Mouse (Mus musculus) forebrain, embryonic 13.5 days (tissue): ENCODE measurements around the gene Gm49450. TPM values are rescaled to one million over a fixed set of nuclear protein-coding genes. Genes with fewer than 3 reads are reported as not detected.

ENCODE experiments used
- ATAC-seq: fragments of 200-750 bp; cut with Nextera tagmentation; 2 replicates; pipeline ENCODE4 v1.8.0; 2017
- H3K27ac ChIP-seq: fragments of 300-500 bp; sonication (generic); 2 replicates; pipeline ENCODE4 v1.5.1; 2015; ENCODE audit warnings: inconsistent platforms, mild to moderate bottlenecking, moderate library complexity
- H3K27me3 ChIP-seq: fragments of 300-500 bp; sonication (generic); 2 replicates; pipeline ENCODE4 v1.6.1; 2015; ENCODE audit warnings: mild to moderate bottlenecking, inconsistent platforms
- H3K36me3 ChIP-seq: fragments of 300-500 bp; sonication (generic); 2 replicates; pipeline ENCODE4 v1.6.1; 2015; ENCODE audit warnings: mild to moderate bottlenecking, inconsistent platforms; ENCODE audit not compliant: poor library complexity, severe bottlenecking
- H3K4me1 ChIP-seq: fragments of 300-500 bp; sonication (generic); 2 replicates; pipeline ENCODE4 v1.6.1; 2015; ENCODE audit warnings: inconsistent platforms
- H3K4me2 ChIP-seq: fragments of 300-500 bp; sonication (generic); 2 replicates; pipeline ENCODE4 v1.6.1; 2015; ENCODE audit warnings: inconsistent platforms, mild to moderate bottlenecking, moderate library complexity
- H3K4me3 ChIP-seq: fragments of 300-500 bp; sonication (generic); 2 replicates; pipeline ENCODE4 v1.5.1; 2015; ENCODE audit warnings: mild to moderate bottlenecking, inconsistent platforms
- H3K9ac ChIP-seq: fragments of 300-500 bp; sonication (generic); 2 replicates; pipeline ENCODE4 v1.6.1; 2015; ENCODE audit warnings: mild to moderate bottlenecking, inconsistent platforms
- H3K9me3 ChIP-seq: fragments of 300-500 bp; sonication (generic); replicated peaks from 2 replicates; pipeline ENCODE4 v1.6.1; 2016; ENCODE audit warnings: inconsistent platforms
- WGBS: fragments of 180-500 bp; shearing (Covaris S2); methylation state at CpG from one replicate; pipeline ENCODE4 v1.1.7; 2015; 5-methylcytosine and 5-hydroxymethylcytosine counted together
- polyA plus RNA-seq: library from polyadenylated mRNA; unstranded; fragments of >200 nt; fragmentation: Nextera tagmentation; extraction: Ambion mirVana; gene quantifications from 2 replicates; pipeline ENCODE4 v1.2.1, GENCODE M21; 2015

The Gm49450 gene
- polyA plus RNA-seq, 1 experiment from 2014 or later = not detected

- peak overlapping the region; percentile 79 for H3K9ac ChIP-seq
- H3K4me3 ChIP-seq = peak overlapping the region; percentile 43
- no peaks in the 10 kb centered on the region for H3K9me3 ChIP-seq
- H3K4me2 ChIP-seq = peak overlapping the region; percentile 76
- H3K27ac ChIP-seq = peak overlapping the region; percentile 98
- ATAC-seq = peak; percentile 85
- WGBS = 17% methylated on average over 17 of the region's 17 CpGs
- peaks cover 61% of the 10 kb centered on the region for H3K4me1 ChIP-seq
- H3K27me3 ChIP-seq = no peaks in the 10 kb centered on the region
- no peaks in the 10 kb centered on the region for H3K36me3 ChIP-seq
Measured at GRCm38 (mm10) chr15:98992086-98992912, 38.9 kb upstream of the Gm49450 start.

- no peak for ATAC-seq
- 5% methylated on average over 9 of the region's 9 CpGs for WGBS
- Histone ChIP-seq H3K4me1 (peaks cover 68% of the 10 kb centered on the region), H3K9ac (peak overlapping the region; percentile 79), H3K27ac (peak overlapping the region; percentile 98), H3K4me3 (peak overlapping the region; percentile 43), H3K4me2 (peak overlapping the region; percentile 76), H3K27me3 (no peaks in the 10 kb centered on the region), H3K36me3 (no peaks in the 10 kb centered on the region), H3K9me3 (no peaks in the 10 kb centered on the region)
Measured at GRCm38 (mm10) chr15:98991540-98992050, 38.2 kb upstream of the Gm49450 start.

- Histone ChIP-seq H3K27me3 (no peaks in the 10 kb centered on the region), H3K9ac (peak overlapping the region; percentile 79), H3K4me1 (peaks cover 75% of the 10 kb centered on the region), H3K9me3 (no peaks in the 10 kb centered on the region), H3K4me3 (peak overlapping the region; percentile 43), H3K36me3 (no peaks in the 10 kb centered on the region), H3K4me2 (peak overlapping the region; percentile 76), H3K27ac (peak overlapping the region; percentile 98)
- no peak for ATAC-seq
- 8% methylated on average over 15 of the region's 15 CpGs for WGBS
Measured at GRCm38 (mm10) chr15:98990669-98991539, 37.6 kb upstream of the Gm49450 start.

GRCm38 (mm10) chr15:98989701-98990430 lies 36.5 kb upstream of the Gm49450 start:
- H3K4me3 ChIP-seq = peak overlapping the region; percentile 43; the same call in 1 of the 2 replicates
- H3K36me3 ChIP-seq = no peaks in the 10 kb centered on the region

GRCm38 (mm10) chr15:98988787-98989186 lies 35.4 kb upstream of the Gm49450 start:
- Histone ChIP-seq H3K9me3 (no peaks in the 10 kb centered on the region), H3K27ac (peak overlapping the region; percentile 98), H3K4me1 (peaks cover 94% of the 10 kb centered on the region), H3K9ac (peak overlapping the region; percentile 79; the same call in 1 of the 2 replicates), H3K27me3 (no peaks in the 10 kb centered on the region), H3K4me2 (peak overlapping the region; percentile 72; the same call in 1 of the 2 replicates), H3K4me3 (no peak overlapping the region), H3K36me3 (no peaks in the 10 kb centered on the region)
- ATAC-seq = no peak
- WGBS = 59% methylated on average over 3 of the region's 3 CpGs

More at GRCm38 (mm10) chr15:98989701-98990430, 36.5 kb upstream of the Gm49450 start:
- Histone ChIP-seq H3K4me1 (peaks cover 85% of the 10 kb centered on the region), H3K4me2 (peak overlapping the region; percentile 76), H3K9ac (peak overlapping the region; percentile 79; the same call in 1 of the 2 replicates), H3K27me3 (no peaks in the 10 kb centered on the region), H3K27ac (peak overlapping the region; percentile 98), H3K9me3 (no peaks in the 10 kb centered on the region)
- no peak for ATAC-seq
- WGBS = 18% methylated on average over 12 of the region's 12 CpGs

GRCm38 (mm10) chr15:98987661-98988181 lies 34.4 kb upstream of the Gm49450 start:
- Histone ChIP-seq H3K36me3 (no peaks in the 10 kb centered on the region), H3K9me3 (no peaks in the 10 kb centered on the region), H3K4me2 (peak overlapping the region; percentile 72), H3K27me3 (no peaks in the 10 kb centered on the region), H3K4me1 (peaks cover 98% of the 10 kb centered on the region), H3K4me3 (peak overlapping the region; percentile 47), H3K9ac (peak overlapping the region; percentile 79), H3K27ac (peak overlapping the region; percentile 98)
- no peak for ATAC-seq
- WGBS = 30% methylated on average over 8 of the region's 8 CpGs

- peak overlapping the region; percentile 98 for H3K27ac ChIP-seq
- H3K9ac ChIP-seq = peak overlapping the region; percentile 79
- H3K4me1 ChIP-seq = peaks cover 94% of the 10 kb centered on the region
- no peaks in the 10 kb centered on the region for H3K27me3 ChIP-seq
- H3K4me2 ChIP-seq = peak overlapping the region; percentile 72
- 2% methylated on average over 7 of the region's 7 CpGs for WGBS
- no peaks in the 10 kb centered on the region for H3K36me3 ChIP-seq
- peak overlapping the region; percentile 47 for H3K4me3 ChIP-seq
- no peaks in the 10 kb centered on the region for H3K9me3 ChIP-seq
- ATAC-seq = no peak
Measured at GRCm38 (mm10) chr15:98987077-98987630, 33.8 kb upstream of the Gm49450 start.

- 11% methylated on average over 12 of the region's 12 CpGs for WGBS
- Histone ChIP-seq H3K9me3 (no peaks in the 10 kb centered on the region), H3K4me3 (peak overlapping the region; percentile 47), H3K36me3 (no peaks in the 10 kb centered on the region), H3K27ac (peak overlapping the region; percentile 98), H3K4me1 (peaks cover 89% of the 10 kb centered on the region), H3K4me2 (peak overlapping the region; percentile 72), H3K9ac (peak overlapping the region; percentile 79), H3K27me3 (no peaks in the 10 kb centered on the region)
- ATAC-seq = no peak
Measured at GRCm38 (mm10) chr15:98985982-98986715, 32.8 kb upstream of the Gm49450 start.

GRCm38 (mm10) chr15:98985240-98985981 lies 32.1 kb upstream of the Gm49450 start:
- Histone ChIP-seq H3K4me1 (peaks cover 82% of the 10 kb centered on the region), H3K36me3 (no peaks in the 10 kb centered on the region), H3K27me3 (no peaks in the 10 kb centered on the region), H3K4me2 (peak overlapping the region; percentile 72), H3K27ac (peak overlapping the region; percentile 98), H3K9ac (peak overlapping the region; percentile 79), H3K4me3 (peak overlapping the region; percentile 47), H3K9me3 (no peaks in the 10 kb centered on the region)
- WGBS = 3% methylated on average over 29 of the region's 29 CpGs
- ATAC-seq = peak; percentile 73

GRCm38 (mm10) chr15:98984681-98985080 lies 31.3 kb upstream of the Gm49450 start:
- Histone ChIP-seq H3K27ac (peak overlapping the region; percentile 98), H3K4me3 (peak overlapping the region; percentile 47), H3K36me3 (no peaks in the 10 kb centered on the region), H3K4me1 (peaks cover 80% of the 10 kb centered on the region), H3K27me3 (no peaks in the 10 kb centered on the region), H3K9ac (peak overlapping the region; percentile 79), H3K9me3 (no peaks in the 10 kb centered on the region), H3K4me2 (peak overlapping the region; percentile 72)
- ATAC-seq = no peak
- 35% methylated on average over 6 of the region's 6 CpGs for WGBS
